Mouse (Mus musculus) brain, adult 2 months (tissue): Measurements from ENCODE around the gene Slc25a29.

Source experiments
- DNase-seq: peaks from one replicate; pipeline ENCODE4 v3.0.0; 2011; ENCODE audit warnings: low read depth, low spot score

Gene Slc25a29

DNA sequence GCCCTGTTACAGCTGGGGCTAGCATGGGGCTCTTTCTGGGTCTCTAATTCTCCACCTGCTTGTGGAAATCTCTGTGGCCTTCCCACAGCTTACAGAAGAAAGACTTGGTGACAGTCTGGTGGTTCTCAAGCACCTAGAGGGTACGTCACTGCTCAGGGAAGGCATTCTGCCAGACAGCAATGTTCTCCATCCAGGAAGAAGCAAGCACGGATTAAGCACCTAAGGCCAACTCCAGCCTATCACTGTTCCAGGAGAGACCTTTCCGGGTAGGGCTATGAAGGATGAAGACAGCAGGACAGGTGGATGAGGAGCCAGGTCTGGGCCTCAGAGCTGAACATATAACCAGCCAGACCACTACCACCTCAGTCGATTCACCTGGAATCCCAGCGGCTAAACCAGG, 897 bp downstream of the Slc25a29 start:
- DNase-seq = peak; percentile 66

GRCm38 (mm10) chr12:108834337-108834736, 1.3 kb downstream of the Slc25a29 start:
- no peak for DNase-seq

DNA sequence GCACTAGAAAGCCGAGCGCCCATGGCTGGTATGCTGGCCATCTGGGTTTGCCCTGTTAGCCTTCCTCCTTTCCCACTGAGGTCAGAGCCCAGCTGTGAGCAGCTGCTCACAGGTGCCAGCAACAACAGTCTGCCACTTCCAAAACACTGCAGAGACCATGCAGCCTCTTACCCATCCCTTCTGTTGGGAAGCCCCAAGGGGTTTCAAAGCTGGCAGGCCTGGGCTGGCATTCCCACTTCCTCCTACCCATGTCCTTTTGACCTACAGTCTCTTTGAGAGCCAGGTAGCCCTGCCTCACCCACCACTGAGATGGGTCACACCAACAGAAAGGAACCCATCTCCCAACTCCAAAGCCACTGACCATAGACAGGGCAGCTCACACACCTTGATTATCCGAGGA, 2.3 kb downstream of the Slc25a29 start:
- no peak for DNase-seq

DNA sequence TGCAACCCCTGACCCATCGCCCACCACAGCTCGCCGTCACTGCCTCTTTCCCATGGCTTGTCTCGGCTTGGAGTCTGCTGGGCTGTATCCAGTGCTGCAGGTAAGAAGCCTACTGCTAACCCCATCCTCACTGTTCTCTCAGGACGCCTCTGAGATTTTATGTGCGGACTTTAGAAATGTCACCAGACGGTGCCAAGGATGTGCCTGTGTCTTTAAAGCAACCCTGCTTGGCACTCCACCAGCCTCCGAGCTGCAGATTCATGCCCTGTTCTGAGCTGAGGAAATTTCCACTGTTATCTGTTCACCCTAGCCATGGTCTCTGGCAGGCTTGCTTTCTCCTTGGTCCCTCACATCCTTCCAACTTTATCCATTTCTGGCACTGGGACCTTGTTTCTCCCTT, 2.8 kb downstream of the Slc25a29 start:
- DNase-seq = peak; percentile 94

DNA sequence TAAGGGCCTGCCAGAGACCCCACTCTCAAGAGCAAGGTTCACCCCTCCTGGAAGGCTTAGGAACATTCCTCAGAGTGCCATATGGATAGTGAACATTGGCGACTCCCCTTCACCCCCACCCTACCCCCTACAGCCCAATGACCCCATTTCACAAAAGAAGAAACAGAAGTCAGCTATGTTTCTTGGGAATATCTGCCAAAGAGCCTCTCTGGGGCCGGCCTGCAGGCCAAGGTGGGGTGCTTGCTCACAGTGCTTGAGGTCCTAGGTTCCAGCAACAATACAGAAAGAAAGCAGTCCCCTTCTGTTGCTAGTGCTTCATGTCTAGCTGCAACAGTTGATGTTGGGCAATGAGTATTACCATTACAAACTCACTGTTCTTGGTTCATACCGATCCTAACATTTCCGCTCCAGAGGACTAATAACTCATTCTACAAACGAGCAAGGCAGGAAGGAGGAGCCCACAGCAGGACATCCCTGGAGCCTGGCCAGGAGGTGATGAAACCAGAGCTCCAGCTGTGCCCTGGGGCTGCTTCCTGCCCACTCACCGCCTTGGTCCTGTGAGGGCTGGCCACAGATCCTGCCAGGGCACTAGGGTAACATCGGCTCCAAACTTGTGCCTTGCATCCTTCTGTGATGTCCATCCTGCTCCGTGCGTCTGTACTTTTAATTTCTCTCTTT, 3.6 kb downstream of the Slc25a29 start:
- DNase-seq = peak; percentile 74

DNA sequence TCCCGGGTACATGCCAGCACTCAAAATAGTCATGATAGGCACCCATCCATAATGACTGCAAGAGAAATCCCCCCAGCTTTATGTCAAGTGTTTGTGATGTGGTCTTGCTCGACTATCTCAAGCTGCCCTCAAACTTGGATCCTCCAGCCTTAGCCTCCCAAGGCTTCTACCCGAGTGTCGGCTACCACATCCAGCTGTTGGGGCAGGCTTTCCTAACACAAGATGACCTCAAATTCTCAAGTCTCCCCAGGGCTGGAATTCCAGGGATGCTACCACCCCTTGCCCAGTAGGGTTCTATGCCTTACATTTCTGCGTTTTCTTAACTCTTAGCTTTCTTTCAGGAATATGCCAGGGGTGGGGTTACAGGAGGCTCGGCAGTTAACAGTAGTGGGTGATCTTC, 5.3 kb downstream of the Slc25a29 start:
- no peak for DNase-seq

DNA sequence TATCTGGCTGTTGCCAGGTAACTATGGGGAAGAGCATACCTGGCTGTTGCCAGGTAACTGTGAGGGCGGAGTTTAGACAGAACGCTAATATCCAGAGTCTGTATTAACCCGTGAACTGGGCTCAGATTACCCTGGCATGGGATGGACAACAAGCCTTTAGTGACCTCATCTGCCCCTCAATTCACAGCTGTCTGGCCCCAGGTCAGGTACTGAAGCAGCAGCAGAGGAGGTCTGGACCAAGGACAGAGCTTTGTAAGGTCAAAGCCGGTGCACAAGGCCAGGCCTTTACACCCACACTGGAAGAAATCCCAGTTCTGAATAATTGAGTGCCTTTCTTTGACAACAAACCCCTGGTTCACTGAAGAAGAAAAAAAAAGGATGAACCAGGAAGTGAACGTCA, 6.0 kb downstream of the Slc25a29 start:
- no peak for DNase-seq

DNA sequence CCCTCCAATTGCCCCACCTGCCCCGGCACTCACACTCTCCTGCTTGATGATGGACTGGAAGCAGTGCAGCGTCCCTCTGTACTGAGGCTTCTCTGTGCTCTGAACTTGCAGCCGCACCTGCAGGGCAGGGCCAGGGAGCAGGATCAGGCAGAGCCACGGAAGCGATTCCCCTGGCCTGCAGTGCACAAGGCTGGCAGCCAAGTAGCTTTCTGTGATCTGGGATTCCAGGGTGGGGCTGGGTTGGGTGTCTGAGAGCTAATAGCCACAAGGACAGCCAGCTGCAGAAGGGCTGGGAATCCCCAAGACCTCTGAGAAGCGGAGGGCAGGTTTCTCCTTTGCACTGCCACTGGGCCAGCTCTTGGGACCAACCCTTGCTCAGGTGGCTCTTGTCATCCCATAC, 8.0 kb downstream of the Slc25a29 start:
- DNase-seq = no peak

- peak; percentile 53 for DNase-seq
Measured at GRCm38 (mm10) chr12:108826958-108827535, 8.6 kb downstream of the Slc25a29 start.

DNA sequence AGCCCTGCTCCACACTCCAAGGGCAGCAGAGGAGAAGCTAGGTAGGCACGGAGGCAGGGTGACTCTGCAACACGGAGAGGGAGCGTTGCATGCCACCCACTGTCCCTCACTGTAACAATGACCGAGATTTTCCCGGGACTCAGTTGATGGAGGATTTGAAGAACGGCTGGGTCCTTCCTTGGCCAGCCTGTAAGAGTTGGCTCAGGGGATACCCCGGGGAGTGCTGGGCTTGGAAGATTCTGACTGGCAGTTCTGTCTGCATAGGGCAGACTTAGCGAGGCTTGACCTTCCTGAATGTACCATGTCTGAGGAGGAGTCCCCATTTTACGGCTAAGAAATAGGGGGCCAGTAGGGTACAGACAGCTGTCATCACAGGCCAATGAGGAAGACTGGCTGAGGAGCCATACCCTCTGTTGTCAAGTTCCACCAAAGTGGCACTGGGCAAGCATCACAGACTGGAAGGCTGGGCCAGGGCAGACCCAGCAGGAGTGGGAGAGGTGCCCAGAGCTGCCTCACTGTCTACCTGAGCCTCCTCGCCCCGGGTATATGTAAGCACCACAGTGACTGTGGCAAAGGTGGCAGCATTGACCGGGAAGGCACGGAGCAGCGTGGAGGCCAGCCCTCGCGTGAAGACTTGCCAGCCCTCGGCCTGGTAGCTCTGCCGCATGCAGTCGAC, 9.3 kb downstream of the Slc25a29 start:
- DNase-seq = peak; percentile 90

DNA sequence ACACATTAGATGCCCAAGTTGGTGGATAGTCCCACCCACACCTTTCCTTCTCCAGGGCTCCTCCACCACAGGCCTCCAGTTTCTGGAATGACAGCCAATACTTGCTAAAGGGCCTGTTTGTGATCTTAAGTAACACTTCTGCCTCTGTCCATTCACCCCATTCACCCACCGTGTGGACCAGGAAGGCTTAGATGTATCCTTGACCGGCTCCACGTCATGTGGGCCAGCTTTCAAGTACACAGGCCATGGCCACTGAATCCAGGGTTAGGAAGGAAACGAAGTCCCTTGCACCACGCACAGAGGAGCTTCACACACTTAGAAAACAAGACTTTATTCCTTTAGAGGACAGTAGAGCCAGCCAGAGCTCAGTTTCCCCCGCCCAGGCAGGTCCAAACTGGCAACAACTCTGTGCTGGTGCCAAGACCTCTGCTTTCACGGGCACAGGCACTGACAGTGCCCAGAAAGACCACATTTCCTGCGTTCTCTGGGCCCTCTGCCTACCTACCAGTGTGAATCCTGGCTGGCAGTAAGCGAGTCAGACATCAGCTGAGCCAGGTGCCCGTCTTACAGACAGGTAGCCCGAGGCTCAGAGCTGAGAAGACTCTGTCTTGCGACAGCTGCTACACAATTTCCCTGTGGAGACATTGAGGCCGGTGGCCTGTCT, 10.0 kb downstream of the Slc25a29 start:
- DNase-seq = peak; percentile 57

GRCm38 (mm10) chr12:108824225-108824874, 11.3 kb downstream of the Slc25a29 start:
- DNase-seq = no peak

DNA sequence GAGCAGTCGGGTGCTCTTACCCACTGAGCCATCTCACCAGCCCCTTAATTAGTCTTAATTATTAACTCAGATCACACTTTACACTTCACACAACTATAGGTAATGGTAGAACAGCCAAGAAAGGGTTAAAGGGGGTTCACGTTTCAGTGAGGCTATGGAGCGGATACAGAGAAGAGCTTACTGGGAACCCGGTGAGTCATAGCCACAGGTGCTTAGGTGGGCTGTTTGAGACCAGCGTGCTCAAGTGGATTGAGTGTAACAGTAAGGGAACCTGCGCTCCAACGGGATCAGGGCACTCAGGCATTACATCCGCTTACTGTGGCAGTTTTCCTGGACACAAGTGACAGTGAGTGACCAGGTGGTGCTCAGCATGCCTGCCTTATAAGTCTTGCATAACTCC, 12.6 kb downstream of the Slc25a29 start:
- peak; percentile 36 for DNase-seq

DNA sequence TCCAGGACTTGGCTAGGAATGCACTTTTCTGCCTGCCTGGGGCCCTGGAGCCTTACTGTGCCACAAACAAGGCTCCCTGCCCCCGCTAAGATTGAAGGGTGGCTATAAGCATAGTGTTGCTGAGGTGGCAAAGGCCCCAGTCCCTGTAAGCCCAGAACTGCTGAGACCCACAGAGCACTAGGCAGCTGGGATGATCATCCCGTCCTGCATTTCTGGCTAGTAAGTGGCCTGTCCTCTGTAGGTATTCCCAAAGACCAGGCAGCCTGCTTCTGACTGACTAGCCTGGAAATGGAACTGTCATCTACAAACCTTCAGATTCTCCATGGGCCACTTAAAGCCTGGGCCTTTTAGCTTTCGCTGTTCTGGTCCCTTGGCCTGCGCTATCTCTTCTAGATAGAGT, 15.2 kb downstream of the Slc25a29 start:
- no peak for DNase-seq

- DNase-seq = no peak
Measured at GRCm38 (mm10) chr12:108816569-108816968, 19.1 kb downstream of the Slc25a29 start.

DNA sequence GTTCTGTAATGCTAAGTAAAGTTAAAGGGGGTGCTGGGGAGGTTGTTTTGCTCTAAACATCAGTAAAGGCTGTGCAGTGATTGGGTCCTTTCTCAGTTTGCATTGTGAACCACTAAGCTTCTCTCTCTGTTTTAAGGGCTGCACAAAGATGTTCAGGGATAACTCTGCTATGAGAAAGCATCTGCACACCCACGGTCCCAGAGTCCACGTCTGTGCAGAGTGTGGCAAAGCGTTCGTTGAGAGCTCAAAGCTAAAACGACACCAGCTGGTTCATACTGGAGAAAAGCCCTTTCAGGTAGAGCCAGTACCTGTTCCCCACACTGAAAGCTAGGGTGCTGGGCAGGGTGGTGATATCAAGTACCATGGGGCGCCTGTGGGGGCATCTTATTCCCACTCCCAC, 21.2 kb downstream of the Slc25a29 start:
- DNase-seq = peak; percentile 54

GRCm38 (mm10) chr12:108812463-108812862, 23.2 kb downstream of the Slc25a29 start:
- peak; percentile 51 for DNase-seq

GRCm38 (mm10) chr12:108811133-108811532, 24.6 kb downstream of the Slc25a29 start:
- peak; percentile 78 for DNase-seq

GRCm38 (mm10) chr12:108810309-108810708, 25.4 kb downstream of the Slc25a29 start:
- no peak for DNase-seq

DNA sequence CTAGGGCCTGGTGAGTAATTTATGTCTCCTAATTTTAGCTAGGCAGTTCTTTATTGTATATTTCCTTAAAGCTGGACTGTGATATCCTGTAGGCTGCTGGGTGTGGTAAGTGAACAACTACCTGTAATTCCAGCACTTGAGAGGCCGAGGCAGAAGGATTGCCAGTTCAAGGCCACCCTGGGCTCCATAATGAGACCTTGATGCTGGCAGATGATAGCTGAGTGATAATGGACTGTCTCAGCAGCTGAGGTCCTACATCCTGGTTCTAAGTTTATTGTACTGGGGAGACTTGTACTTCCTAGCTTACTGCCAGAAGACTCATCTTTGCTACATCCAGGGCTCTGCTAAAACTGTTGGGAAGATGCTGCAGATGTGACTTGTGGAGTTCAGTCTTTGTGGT, 25.9 kb downstream of the Slc25a29 start:
- no peak for DNase-seq

- DNase-seq = peak; percentile 34
Measured at GRCm38 (mm10) chr12:108808465-108808864, 27.2 kb downstream of the Slc25a29 start.

GRCm38 (mm10) chr12:108804388-108804787, 31.3 kb downstream of the Slc25a29 start:
- no peak for DNase-seq
